Mouse (Mus musculus) erythroid progenitor cell, adult 5-6 weeks (primary cell): ENCODE data around the gene Dnm2. TPM values are rescaled to one million over a fixed set of nuclear protein-coding genes. Genes with fewer than 3 reads are reported as not detected.
A peak's percentile ranks its signal among the peaks of the same experiment; 100 is the strongest.
"Not testable (repeated sequence)": the region's sequence is repeated elsewhere in the genome, so short reads cannot be mapped to it uniquely, and the experiment has no call there.

ENCODE experiments used
- ATAC-seq: replicated peaks from 2 replicates; pipeline ENCODE4 v1.8.0; 2016; ENCODE audit warnings: moderate number of reproducible peaks, mild to moderate bottlenecking, moderate TSS enrichment, inconsistent platforms; ENCODE audit not compliant: poor library complexity, low FRiP score, severe bottlenecking
- total RNA-seq, 2 experiments: library from RNA; stranded (forward) in 1 of 2; stranded (reverse) in 1 of 2; fragments of 150-400 nt in 1 of 2; fragments of 186-747, 209-891 nt in 1 of 2; gene quantifications; 2 replicates each; pipeline versions ENCODE4 v1.2.3 to v1.2.4; 2015 to 2017; ENCODE audit warnings: low replicate concordance in 2 of 2

Gene Dnm2
- total RNA-seq, 2 experiments from 2014 or later = 129 to 184 TPM

- no peak for ATAC-seq
These were observed 28.3 kb downstream of the Dnm2 start for GRCm38 (mm10) chr9:21453003-21453402.

GRCm38 (mm10) chr9:21453459-21453858, 28.8 kb downstream of the Dnm2 start:
- no peak for ATAC-seq

DNA sequence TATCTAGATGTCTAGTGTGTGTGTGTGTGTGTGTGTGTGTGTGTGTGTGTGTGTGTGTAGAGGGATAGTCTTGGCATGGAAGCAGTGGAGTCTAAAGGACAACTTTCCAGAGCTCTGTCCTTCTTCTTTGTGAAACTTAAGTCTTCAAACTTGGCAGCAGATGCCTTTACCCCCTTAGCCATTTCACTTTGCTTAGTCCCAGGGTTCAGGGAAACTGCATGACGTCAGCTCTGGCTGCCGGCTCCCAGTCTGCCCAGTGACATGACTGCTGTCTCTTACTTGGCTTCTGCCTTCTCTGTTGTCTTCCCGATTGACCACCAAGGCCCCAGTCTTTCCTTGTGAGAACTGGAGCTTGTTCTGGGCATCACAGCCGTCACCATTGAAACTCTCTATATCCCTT, 29.8 kb downstream of the Dnm2 start:
- ATAC-seq = no peak

DNA sequence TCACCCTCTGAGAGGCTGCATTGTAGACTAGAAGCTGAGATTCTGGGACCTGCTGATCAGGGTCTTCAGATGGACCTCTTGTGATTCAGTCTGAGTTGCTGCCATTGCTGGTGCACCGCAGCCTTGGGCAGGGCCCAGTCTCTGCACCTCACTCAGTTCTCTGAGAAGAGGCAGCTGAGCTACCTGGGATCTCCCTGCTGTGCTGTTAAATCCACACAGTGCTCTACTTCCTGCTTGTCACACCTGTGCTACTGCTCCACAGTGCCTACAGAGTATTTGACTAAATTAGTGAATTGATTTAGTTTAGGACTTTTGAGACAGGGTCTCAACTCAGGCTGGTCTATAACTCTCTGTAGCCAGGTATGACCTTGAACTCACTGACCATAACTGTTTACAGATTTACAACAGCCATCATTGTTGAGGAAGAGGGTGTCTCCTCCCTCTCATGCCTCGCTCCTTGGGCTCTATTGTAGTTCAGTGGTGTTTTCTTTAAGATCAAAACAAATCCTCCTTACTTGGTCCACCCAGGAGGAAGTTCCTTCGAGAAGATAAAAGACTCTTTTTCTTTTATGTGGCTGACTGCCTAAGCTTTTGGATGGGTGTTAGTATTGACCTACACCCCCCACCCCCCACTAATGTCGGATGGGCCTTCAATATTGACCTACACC, 30.5 kb downstream of the Dnm2 start:
- ATAC-seq = no peak

GRCm38 (mm10) chr9:21456246-21456929, 31.7 kb downstream of the Dnm2 start:
- no peak for ATAC-seq

DNA sequence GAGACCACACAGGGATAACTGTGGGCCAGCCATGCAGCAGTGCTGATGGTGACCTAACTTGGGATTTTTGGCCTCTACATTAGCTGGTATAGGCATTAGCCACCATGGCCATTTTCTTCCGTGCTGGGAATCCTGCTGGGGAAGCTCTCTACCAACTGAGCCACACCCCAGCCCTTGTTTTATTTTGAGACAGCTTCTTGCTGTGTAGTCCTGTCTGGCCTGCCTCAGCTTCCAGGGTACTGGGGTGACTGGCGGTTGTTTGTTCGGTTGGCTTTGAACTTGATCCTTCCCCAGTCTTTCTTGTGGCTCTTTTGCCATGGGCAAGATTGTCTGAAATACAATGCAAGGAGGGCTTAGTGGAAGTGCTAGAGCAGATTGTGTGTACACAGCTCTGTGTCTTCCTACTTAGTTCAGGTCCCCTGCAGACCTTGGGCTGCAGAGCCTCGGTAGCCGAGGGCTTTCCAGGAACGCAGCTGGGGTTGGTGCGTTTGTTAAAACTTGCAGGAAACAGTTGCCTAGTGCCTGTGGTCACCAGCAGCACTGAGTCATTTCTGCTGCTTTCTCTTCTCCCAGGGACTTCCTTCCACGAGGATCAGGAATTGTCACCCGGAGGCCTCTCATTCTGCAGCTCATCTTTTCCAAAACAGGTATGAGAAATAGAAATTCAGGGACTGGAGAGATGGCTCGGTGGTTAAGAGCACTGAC, 32.4 kb downstream of the Dnm2 start:
- no peak for ATAC-seq

GRCm38 (mm10) chr9:21458821-21459220, 34.1 kb downstream of the Dnm2 start:
- ATAC-seq = no peak

GRCm38 (mm10) chr9:21460400-21460940, 35.8 kb downstream of the Dnm2 start:
- no peak for ATAC-seq

GRCm38 (mm10) chr9:21463138-21463590, 38.5 kb downstream of the Dnm2 start:
- no peak for ATAC-seq

GRCm38 (mm10) chr9:21463766-21464564, 39.3 kb downstream of the Dnm2 start:
- ATAC-seq = no peak

GRCm38 (mm10) chr9:21464565-21464928, 39.8 kb downstream of the Dnm2 start:
- ATAC-seq = not testable (repeated sequence)

DNA sequence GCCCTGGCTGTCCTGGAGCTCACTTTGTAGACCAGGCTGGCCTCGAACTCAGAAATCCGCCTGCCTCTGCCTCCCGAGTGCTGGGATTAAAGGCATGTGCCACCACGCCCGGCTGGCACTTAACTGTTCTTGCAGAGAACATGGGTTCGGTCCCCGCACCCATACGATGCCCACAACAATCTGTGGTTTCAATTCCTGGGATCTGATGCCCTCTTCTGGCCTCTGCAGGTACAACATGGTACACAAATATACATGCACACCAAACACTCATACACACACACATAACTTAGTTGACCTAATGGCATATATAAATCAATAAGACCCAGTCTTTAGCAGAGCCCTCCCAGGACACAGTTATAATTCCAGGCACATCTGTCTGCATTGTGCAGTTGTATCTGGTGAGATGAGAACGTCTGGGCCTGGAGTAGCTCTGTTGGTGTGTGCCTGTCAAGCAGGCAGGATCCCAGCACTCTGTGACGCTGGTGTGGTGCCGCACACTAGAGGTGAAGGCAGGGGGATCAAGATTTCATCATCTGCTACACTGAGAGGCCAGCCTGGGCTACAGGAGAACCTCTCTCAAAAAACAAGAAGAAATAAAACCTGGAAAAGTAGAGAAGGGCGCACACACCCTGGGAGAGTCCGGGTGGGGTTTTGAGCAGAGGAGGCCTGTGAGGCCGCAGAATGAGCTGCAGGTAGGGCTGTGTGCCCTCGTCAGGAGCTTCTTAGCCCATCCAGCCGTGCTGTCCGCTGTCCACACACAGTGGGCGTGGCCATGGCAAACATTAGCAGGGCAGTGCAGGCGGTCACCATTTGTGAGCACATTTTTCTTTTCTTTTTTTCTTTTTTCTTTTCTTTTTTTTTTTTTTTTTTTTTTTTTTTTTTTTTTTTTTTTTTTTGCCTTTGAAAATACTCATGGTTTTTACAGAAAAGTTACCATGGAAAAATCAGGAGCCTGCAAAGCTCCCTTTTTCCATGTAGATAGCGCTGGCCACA, 44.6 kb downstream of the Dnm2 start:
- ATAC-seq = peak; percentile 53; the same call in 1 of the 2 replicates

GRCm38 (mm10) chr9:21472913-21473312, 48.2 kb downstream of the Dnm2 start:
- no peak for ATAC-seq

DNA sequence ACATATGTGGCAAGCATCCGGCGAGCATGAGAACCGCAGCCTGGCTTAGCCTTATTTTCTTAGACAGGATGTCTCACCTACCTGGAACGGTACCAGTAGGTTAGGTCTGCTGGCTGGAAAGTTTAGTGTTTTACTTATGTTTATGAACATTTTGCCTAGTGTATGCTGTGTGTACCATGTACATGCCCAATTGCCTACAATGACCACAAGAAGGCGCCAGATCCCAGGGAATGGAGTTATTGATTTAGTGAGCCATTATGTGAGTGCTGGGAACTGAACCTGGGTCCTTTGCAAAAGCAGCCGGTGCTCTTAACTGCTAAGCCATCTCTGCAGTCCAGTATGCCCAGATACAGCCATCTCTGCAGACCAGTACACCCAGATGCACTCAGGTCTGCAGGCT, 53.0 kb downstream of the Dnm2 start:
- no peak for ATAC-seq

DNA sequence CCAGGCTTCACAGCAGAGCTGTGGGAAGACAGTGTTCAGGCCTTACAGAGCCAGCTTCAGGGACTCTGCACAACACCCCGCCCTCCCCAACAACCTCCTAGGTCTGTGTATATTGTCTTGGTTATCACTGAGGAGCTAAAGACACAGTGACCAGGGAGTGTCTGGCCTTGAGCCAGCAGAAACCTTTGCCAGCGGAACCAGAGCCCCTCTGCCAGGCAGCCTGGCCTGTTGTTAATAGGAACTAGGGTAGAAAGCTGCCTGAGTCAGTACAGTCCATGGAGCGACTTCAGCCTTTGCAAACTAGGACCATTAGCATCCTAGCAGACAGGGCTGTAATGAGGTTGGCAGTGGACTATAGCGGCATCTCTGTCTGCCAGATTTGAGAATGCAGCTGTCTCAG, 59.4 kb downstream of the Dnm2 start:
- no peak for ATAC-seq

GRCm38 (mm10) chr9:21488246-21488645, 63.5 kb downstream of the Dnm2 start:
- ATAC-seq = not testable (repeated sequence)

DNA sequence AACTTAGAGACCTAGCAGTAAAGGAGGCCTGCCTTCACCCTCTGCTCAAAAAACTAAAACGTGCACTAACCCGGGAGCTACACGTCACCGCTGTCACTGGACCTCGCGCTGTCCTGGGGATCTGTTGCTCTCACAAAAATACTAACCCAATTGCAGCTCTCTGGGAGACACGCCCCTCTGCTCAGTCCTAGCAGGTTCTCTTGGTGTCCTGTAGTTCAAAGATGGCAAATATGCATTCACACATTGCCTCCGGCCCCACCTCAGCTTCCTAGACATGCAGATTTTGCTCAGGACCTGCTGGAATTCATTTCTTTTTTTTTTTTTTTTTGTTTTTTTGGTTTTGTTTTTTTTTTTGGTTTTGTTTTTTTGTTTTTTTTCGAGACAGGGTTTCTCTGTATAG, 66.0 kb downstream of the Dnm2 start:
- ATAC-seq = no peak

GRCm38 (mm10) chr9:21493907-21494306, 69.2 kb downstream of the Dnm2 start:
- ATAC-seq = no peak

GRCm38 (mm10) chr9:21494726-21495125, 70.0 kb downstream of the Dnm2 start:
- no peak for ATAC-seq
